Mouse (Mus musculus) ES-E14 (cell line): ENCODE results near the gene Rap1a. TPM values are rescaled to one million over a fixed set of nuclear protein-coding genes. Genes with fewer than 3 reads are reported as not detected.

Source experiments
- DNase-seq: peaks from one replicate; pipeline ENCODE4 v3.0.0-alpha.2; 2013; ENCODE audit warnings: low read depth, low spot score
- H3K27ac ChIP-seq: 2 replicates; pipeline ENCODE4 v1.5.1; 2012; ENCODE audit warnings: low read depth, mild to moderate bottlenecking, low read length, moderate library complexity, mixed read lengths; ENCODE audit not compliant: poor library complexity, insufficient read depth, severe bottlenecking
- H3K36me3 ChIP-seq: 2 replicates; pipeline ENCODE4 v1.6.1; 2012; ENCODE audit warnings: mild to moderate bottlenecking, low read length, moderate library complexity, mixed read lengths; ENCODE audit not compliant: control insufficient read depth, poor library complexity, insufficient read depth, severe bottlenecking
- H3K4me1 ChIP-seq, 2 experiments: fragments of 150-350 bp in 1 of 2; sonication (generic) in 1 of 2; 2 replicates each; pipeline ENCODE4 v1.6.1; 2012; ENCODE audit warnings: low read length in 2 of 2, mild to moderate bottlenecking in 1 of 2, mixed read lengths in 1 of 2; ENCODE audit not compliant: control insufficient read depth in 2 of 2, insufficient read depth in 2 of 2, poor library complexity in 1 of 2
- H3K4me3 ChIP-seq, 2 experiments: fragments of 150-350 bp in 1 of 2; sonication (generic) in 1 of 2; 2 replicates each; pipeline ENCODE4 v1.5.1; 2012; ENCODE audit warnings: low read length in 2 of 2, low read depth in 1 of 2, mild to moderate bottlenecking in 1 of 2, mixed read lengths in 1 of 2; ENCODE audit not compliant: insufficient read depth in 1 of 2, poor library complexity in 1 of 2, severe bottlenecking in 1 of 2
- H3K9ac ChIP-seq: 2 replicates; pipeline ENCODE4 v1.6.1; 2012; ENCODE audit warnings: low read depth, mild to moderate bottlenecking, low read length, mixed read lengths; ENCODE audit not compliant: poor library complexity, insufficient read depth, severe bottlenecking
- H3K9me3 ChIP-seq: fragments of 150-350 bp; sonication (generic); 2 replicates; pipeline ENCODE4 v1.6.1; 2012; ENCODE audit warnings: low read depth, mild to moderate bottlenecking, low read length; ENCODE audit not compliant: control insufficient read depth, insufficient read depth
- CHD2 ChIP-seq: IDR thresholded peaks from 2 replicates; pipeline ENCODE4 v1.6.1; 2014; ENCODE audit warnings: mild to moderate bottlenecking, low read depth, low read length, inconsistent platforms
- HCFC1 ChIP-seq: IDR thresholded peaks from 2 replicates; pipeline ENCODE4 v1.6.1; 2012; ENCODE audit warnings: low read length, inconsistent platforms, borderline replicate concordance; ENCODE audit not compliant: insufficient read depth
- MAFK ChIP-seq: IDR thresholded peaks from 2 replicates; pipeline ENCODE4 v1.6.1; 2014; ENCODE audit warnings: mild to moderate bottlenecking, low read depth, low read length, inconsistent platforms; ENCODE audit not compliant: insufficient read depth
- ZC3H11A ChIP-seq: IDR thresholded peaks from 2 replicates; pipeline ENCODE4 v1.6.1; 2012; ENCODE audit warnings: low read depth, mild to moderate bottlenecking, inconsistent platforms, low read length, borderline replicate concordance
- ZNF384 ChIP-seq: IDR thresholded peaks from 2 replicates; pipeline ENCODE4 v1.6.1; 2012; ENCODE audit warnings: low read depth, low read length, inconsistent platforms
- in situ Hi-C, 2 experiments: fragments of 600-800 bp; cut with MboI; formaldehyde crosslinking; loops; one replicate each; pipeline ENCODE4 v1.15.1; 2025; ENCODE audit warnings: low sequenced_read_pairs in 2 of 2, inconsistent platforms in 1 of 2; ENCODE audit not compliant: unreplicated experiment in 2 of 2
- total RNA-seq: library from RNA; depleted of rRNA; stranded (reverse); fragments of 300-350 nt; gene quantifications from 2 replicates; pipeline ENCODE4 v1.2.3, GENCODE M21; 2012

The Rap1a gene
- total RNA-seq, 1 experiment, result 23.2 TPM

- Histone ChIP-seq H3K9ac (peak overlapping the region; percentile 73), H3K36me3 (no peaks in the 10 kb centered on the region), H3K27ac (no peak overlapping the region), H3K4me1 (peaks cover 10 to 12% of the 10 kb centered on the region in 2 experiments), H3K4me3 (peak overlapping the region; percentile 96), H3K9me3 (no peaks in the 10 kb centered on the region)
- TF ChIP-seq HCFC1 (no peak), ZNF384 (no peak), ZC3H11A (no peak), CHD2 (no peak), MAFK (no peak)
- no peak for DNase-seq
- in situ Hi-C loops, result no loop called here
These were observed 403 bp downstream of the Rap1a start for GRCm38 (mm10) chr3:105800675-105801190.

- in situ Hi-C loops, result no loop called here
- peak overlapping the region; percentile 96 for H3K4me3 ChIP-seq
- no peaks in the 10 kb centered on the region for H3K9me3 ChIP-seq
- H3K9ac ChIP-seq, result peak overlapping the region; percentile 73
- H3K27ac ChIP-seq, result no peak overlapping the region
- H3K36me3 ChIP-seq, result no peaks in the 10 kb centered on the region
- H3K4me1 ChIP-seq, result peaks cover 10 to 12% of the 10 kb centered on the region in 2 experiments
- TF ChIP-seq CHD2 (0 out of 2 replicates have a peak, but pooled peaks have one; percentile 10), ZC3H11A (no peak)
- no peak for DNase-seq
These were observed 921 bp downstream of the Rap1a start for GRCm38 (mm10) chr3:105800156-105800674.

GRCm38 (mm10) chr3:105799375-105799774 is 1.8 kb downstream of the Rap1a start:
- H3K9me3 ChIP-seq, result no peaks in the 10 kb centered on the region
- TF ChIP-seq ZNF384 (no peak), HCFC1 (no peak), ZC3H11A (no peak), CHD2 (no peak), MAFK (no peak)
- no peak for DNase-seq
- peaks cover 10 to 12% of the 10 kb centered on the region in 2 experiments for H3K4me1 ChIP-seq
- no peak overlapping the region for H3K27ac ChIP-seq
- no peaks in the 10 kb centered on the region for H3K36me3 ChIP-seq
- H3K9ac ChIP-seq, result no peak overlapping the region
- in situ Hi-C loops, result no loop called here
- H3K4me3 ChIP-seq, result no peak overlapping the region; a peak in 1 of 4 replicates

- no peak for DNase-seq
- Histone ChIP-seq H3K9ac (no peak overlapping the region), H3K36me3 (no peaks in the 10 kb centered on the region), H3K4me1 (peaks cover 10 to 12% of the 10 kb centered on the region in 2 experiments), H3K4me3 (no peak overlapping the region), H3K27ac (no peak overlapping the region), H3K9me3 (no peaks in the 10 kb centered on the region)
- in situ Hi-C loops, result no loop called here
- TF ChIP-seq HCFC1 (no peak), MAFK (no peak), ZNF384 (no peak), CHD2 (no peak), ZC3H11A (no peak)
These were observed 2.4 kb downstream of the Rap1a start for GRCm38 (mm10) chr3:105798770-105799169.

- no peak overlapping the region for H3K27ac ChIP-seq
- TF ChIP-seq MAFK (no peak), HCFC1 (no peak)
- no peak overlapping the region for H3K4me3 ChIP-seq
- H3K9ac ChIP-seq, result no peak overlapping the region
- peaks cover 9 to 12% of the 10 kb centered on the region in 2 experiments for H3K4me1 ChIP-seq
- no peaks in the 10 kb centered on the region for H3K36me3 ChIP-seq
- no peak for DNase-seq
- H3K9me3 ChIP-seq, result no peaks in the 10 kb centered on the region
- in situ Hi-C loops, result no loop called here
These were observed 3.7 kb downstream of the Rap1a start for GRCm38 (mm10) chr3:105797427-105797826.
